Mouse (Mus musculus) ES-E14 (cell line): ENCODE results near the gene Manba.

ENCODE experiments used
- HCFC1 ChIP-seq: IDR thresholded peaks from 2 replicates; pipeline ENCODE4 v1.6.1; 2012; ENCODE audit warnings: low read length, inconsistent platforms, borderline replicate concordance; ENCODE audit not compliant: insufficient read depth
- ZNF384 ChIP-seq: IDR thresholded peaks from 2 replicates; pipeline ENCODE4 v1.6.1; 2012; ENCODE audit warnings: low read depth, low read length, inconsistent platforms

- no peak for TF ChIP-seq HCFC1
- no peak for TF ChIP-seq ZNF384
Measured at GRCm38 (mm10) chr3:135571540-135571939, 86.1 kb downstream of the Manba start.
